Mouse (Mus musculus) heart, embryonic 13.5 days (tissue): Measurements from ENCODE around the gene Gm49353. TPM values are rescaled to one million over a fixed set of nuclear protein-coding genes. Genes with fewer than 3 reads are reported as not detected.

Experiments used
- ATAC-seq: fragments of 200-750 bp; cut with Nextera tagmentation; 2 replicates; pipeline ENCODE4 v1.8.0; 2017; ENCODE audit warnings: moderate TSS enrichment; ENCODE audit not compliant: insufficient number of reproducible peaks, low FRiP score, low TSS enrichment; ENCODE audit errors: extremely low read depth
- H3K27ac ChIP-seq: fragments of 300-500 bp; sonication (generic); replicated peaks from 2 replicates; pipeline ENCODE4 v1.5.1; 2015; ENCODE audit warnings: moderate library complexity, mild to moderate bottlenecking, inconsistent platforms
- H3K27me3 ChIP-seq: fragments of 300-500 bp; sonication (generic); replicated peaks from 2 replicates; pipeline ENCODE4 v1.6.1; 2015; ENCODE audit warnings: mild to moderate bottlenecking, inconsistent platforms
- H3K36me3 ChIP-seq: fragments of 300-500 bp; sonication (generic); 2 replicates; pipeline ENCODE4 v1.6.1; 2015; ENCODE audit warnings: mild to moderate bottlenecking, inconsistent platforms
- H3K4me1 ChIP-seq: fragments of 300-500 bp; sonication (generic); 2 replicates; pipeline ENCODE4 v1.6.1; 2015; ENCODE audit warnings: inconsistent platforms
- H3K4me2 ChIP-seq: fragments of 300-500 bp; sonication (generic); 2 replicates; pipeline ENCODE4 v1.6.1; 2015; ENCODE audit warnings: inconsistent platforms, mild to moderate bottlenecking, moderate library complexity
- H3K4me3 ChIP-seq: fragments of 300-500 bp; sonication (generic); 2 replicates; pipeline ENCODE4 v1.5.1; 2015; ENCODE audit warnings: moderate library complexity, mild to moderate bottlenecking, inconsistent platforms
- H3K9ac ChIP-seq: fragments of 300-500 bp; sonication (generic); 2 replicates; pipeline ENCODE4 v1.6.1; 2015; ENCODE audit warnings: inconsistent platforms, mild to moderate bottlenecking, moderate library complexity
- H3K9me3 ChIP-seq: fragments of 300-500 bp; sonication (generic); 2 replicates; pipeline ENCODE4 v1.6.1; 2016; ENCODE audit warnings: inconsistent platforms
- WGBS: fragments of 180-500 bp; shearing (Covaris S2); methylation state at CpG from one replicate; pipeline ENCODE4 v1.1.7; 2015; ENCODE audit warnings: mixed read lengths; 5-methylcytosine and 5-hydroxymethylcytosine counted together
- polyA plus RNA-seq: library from polyadenylated mRNA; unstranded; fragments of >200 nt; fragmentation: Nextera tagmentation; extraction: Ambion mirVana; gene quantifications from 2 replicates; pipeline ENCODE4 v1.2.1, GENCODE M21; 2015

Gene Gm49353
- polyA plus RNA-seq, 1 experiment from 2014 or later: not detected

GRCm38 (mm10) chr10:29206730-29207129 is 8.0 kb downstream of the Gm49353 start:
- no peaks in the 10 kb centered on the region for H3K27me3 ChIP-seq
- no peak overlapping the region for H3K4me2 ChIP-seq
- ATAC-seq: no peak
- H3K4me3 ChIP-seq: no peak overlapping the region
- H3K9me3 ChIP-seq: no peaks in the 10 kb centered on the region
- H3K27ac ChIP-seq: no peak overlapping the region
- no peaks in the 10 kb centered on the region for H3K4me1 ChIP-seq
- H3K9ac ChIP-seq: no peak overlapping the region
- H3K36me3 ChIP-seq: no peaks in the 10 kb centered on the region

- Histone ChIP-seq H3K9me3 (no peaks in the 10 kb centered on the region), H3K4me2 (no peak overlapping the region), H3K36me3 (no peaks in the 10 kb centered on the region), H3K4me1 (no peaks in the 10 kb centered on the region), H3K9ac (no peak overlapping the region), H3K27me3 (no peaks in the 10 kb centered on the region), H3K27ac (no peak overlapping the region), H3K4me3 (no peak overlapping the region)
- ATAC-seq: no peak
- 44% methylated on average over 3 of the region's 3 CpGs for WGBS
These were observed 10.0 kb downstream of the Gm49353 start for GRCm38 (mm10) chr10:29208735-29209134.

- WGBS: 13% methylated on average over 4 of the region's 4 CpGs
- no peaks in the 10 kb centered on the region for H3K4me1 ChIP-seq
- H3K4me3 ChIP-seq: no peak within 1 kb of the TSS
- H3K27me3 ChIP-seq: no peaks in the 10 kb centered on the region
- H3K9me3 ChIP-seq: no peaks in the 10 kb centered on the region
- no peak for ATAC-seq
- H3K36me3 ChIP-seq: no peaks in the 10 kb centered on the region
- H3K9ac ChIP-seq: no peak within 1 kb of the TSS
- no peak within 1 kb of the TSS for H3K27ac ChIP-seq
- peak within 1 kb of the TSS; percentile 13; the same call in 1 of the 2 replicates for H3K4me2 ChIP-seq
These were observed 12.7 kb downstream of the Gm49353 start, which contains the start of gene 9330159F19Rik for GRCm38 (mm10) chr10:29211453-29211852. Gene 9330159F19Rik (plus strand): TSS chr10:29211606.

GRCm38 (mm10) chr10:29213534-29214100 is 14.9 kb downstream of the Gm49353 start:
- H3K27ac ChIP-seq: no peak overlapping the region
- WGBS: 53% methylated on average over 3 of the region's 3 CpGs
- no peaks in the 10 kb centered on the region for H3K36me3 ChIP-seq
- H3K27me3 ChIP-seq: no peaks in the 10 kb centered on the region
- H3K9ac ChIP-seq: no peak overlapping the region
- H3K9me3 ChIP-seq: no peaks in the 10 kb centered on the region
- H3K4me1 ChIP-seq: no peaks in the 10 kb centered on the region
- ATAC-seq: no peak
- no peak overlapping the region for H3K4me2 ChIP-seq
- H3K4me3 ChIP-seq: no peak overlapping the region

GRCm38 (mm10) chr10:29216957-29217356 is 18.2 kb downstream of the Gm49353 start:
- WGBS: 76% methylated on average over 1 of the region's 1 CpGs

GRCm38 (mm10) chr10:29217451-29217850 is 18.7 kb downstream of the Gm49353 start:
- no peak overlapping the region for H3K4me2 ChIP-seq
- H3K27ac ChIP-seq: no peak overlapping the region
- no peak overlapping the region for H3K4me3 ChIP-seq
- H3K4me1 ChIP-seq: no peaks in the 10 kb centered on the region
- no peaks in the 10 kb centered on the region for H3K27me3 ChIP-seq
- ATAC-seq: no peak
- H3K9ac ChIP-seq: no peak overlapping the region
- no peaks in the 10 kb centered on the region for H3K36me3 ChIP-seq
- 82% methylated on average over 2 of the region's 2 CpGs for WGBS
- no peaks in the 10 kb centered on the region for H3K9me3 ChIP-seq

More at GRCm38 (mm10) chr10:29216957-29217356, 18.2 kb downstream of the Gm49353 start:
- Histone ChIP-seq H3K27me3 (no peaks in the 10 kb centered on the region), H3K4me3 (no peak overlapping the region), H3K36me3 (no peaks in the 10 kb centered on the region), H3K27ac (no peak overlapping the region), H3K9ac (no peak overlapping the region), H3K4me1 (no peaks in the 10 kb centered on the region), H3K4me2 (no peak overlapping the region), H3K9me3 (no peaks in the 10 kb centered on the region)
- no peak for ATAC-seq

GRCm38 (mm10) chr10:29225329-29225728 is 26.6 kb downstream of the Gm49353 start:
- ATAC-seq: no peak
- 77% methylated on average over 4 of the region's 4 CpGs for WGBS
- H3K27me3 ChIP-seq: no peaks in the 10 kb centered on the region
- no peaks in the 10 kb centered on the region for H3K36me3 ChIP-seq
- no peak overlapping the region for H3K4me2 ChIP-seq
- H3K9ac ChIP-seq: no peak overlapping the region
- H3K9me3 ChIP-seq: no peaks in the 10 kb centered on the region
- no peaks in the 10 kb centered on the region for H3K4me1 ChIP-seq
- H3K27ac ChIP-seq: no peak overlapping the region
- H3K4me3 ChIP-seq: no peak overlapping the region

- H3K36me3 ChIP-seq: no peaks in the 10 kb centered on the region
- H3K4me1 ChIP-seq: no peaks in the 10 kb centered on the region
- H3K4me2 ChIP-seq: no peak overlapping the region
- no peak overlapping the region for H3K9ac ChIP-seq
- H3K27me3 ChIP-seq: no peaks in the 10 kb centered on the region
- no peak overlapping the region for H3K4me3 ChIP-seq
- ATAC-seq: no peak
- no peaks in the 10 kb centered on the region for H3K9me3 ChIP-seq
- no peak overlapping the region for H3K27ac ChIP-seq
- WGBS: 74% methylated on average over 2 of the region's 2 CpGs
These were observed 32.5 kb downstream of the Gm49353 start for GRCm38 (mm10) chr10:29231208-29231607.

Other genes with a start within 250 kb of the Gm49353 start
- gene 2310057J18Rik, start 212.7 kb upstream of the Gm49353 start, polyA plus RNA-seq: not detected in 2 replicates
- 0.33 and 0.47 TPM in 2 replicates for gene Soga3, start 55.1 kb upstream of the Gm49353 start, polyA plus RNA-seq
- gene 9330159F19Rik, start 12.7 kb downstream of the Gm49353 start, polyA plus RNA-seq: 0.10 and 0.15 TPM in 2 replicates
- 20.9 and 24.5 TPM in 2 replicates for gene Echdc1, start 114.2 kb downstream of the Gm49353 start, polyA plus RNA-seq
- 31.4 and 36.0 TPM in 2 replicates for gene Rnf146, start 163.5 kb downstream of the Gm49353 start, polyA plus RNA-seq